In the genomic region with DNA sequence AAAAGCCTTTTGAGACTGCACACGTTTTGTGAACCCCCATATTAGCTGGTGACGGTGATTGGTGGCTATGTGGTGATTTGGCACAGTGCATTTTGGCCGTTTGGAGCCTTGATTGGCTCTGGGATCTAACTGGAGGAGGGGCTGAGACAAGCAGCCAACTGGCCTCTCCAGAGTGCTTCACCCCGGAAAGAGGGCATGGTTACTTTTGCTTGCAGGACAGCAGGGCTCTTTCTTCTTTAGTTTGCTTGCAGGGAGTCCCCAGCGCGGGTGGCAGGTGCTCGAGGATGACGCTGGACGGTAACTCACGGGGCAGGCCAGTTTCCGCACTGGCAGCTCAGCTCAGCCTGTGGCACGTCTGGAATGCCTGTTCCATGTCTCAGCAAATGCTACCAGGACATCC, we compare ENCODE assay signal across 8 mouse cellular contexts. TPM values are rescaled to one million over a fixed set of nuclear protein-coding genes. Genes with fewer than 3 reads are reported as not detected.
DNase-seq lines count a peak whose midpoint lies in the region; ATAC-seq and TF ChIP-seq lines count a peak whose summit lies in the region.

No protein-coding gene starts in this region.

- H3K36me3 ChIP-seq in hindbrain, embryonic 14.5 days (replicated peaks; ENCODE audit: control insufficient read depth, insufficient read depth), result no peaks in the 10 kb centered on the region
- no peaks in the 10 kb centered on the region for H3K36me3 ChIP-seq in lung, embryonic 14.5 days (ENCODE audit: insufficient read depth)

- H3K4me2 ChIP-seq in hindbrain, embryonic 14.5 days (replicated peaks), result 0 out of 2 replicates have a peak overlapping the region, but pooled peaks have one; percentile 5
- no peak overlapping the region; the same call in 1 of the 2 replicates for H3K4me2 ChIP-seq in lung, embryonic 14.5 days

- peak overlapping the region; percentile 24; the same call in 1 of the 2 replicates for H3K9ac ChIP-seq in hindbrain, embryonic 14.5 days
- H3K9ac ChIP-seq in lung, embryonic 14.5 days, result no peak overlapping the region

- WGBS in hindbrain, embryonic 14.5 days, result 19% methylated on average over 12 of the region's 12 CpGs
- WGBS in lung, embryonic 14.5 days, result 38% methylated on average over 12 of the region's 12 CpGs

- no peak for TF ChIP-seq CTCF in lung, embryonic 14.5 days (IDR thresholded peaks at IDR 0.05; ENCODE audit: low read depth)

- no peak for ATAC-seq in hindbrain, embryonic 14.5 days (ENCODE audit: low FRiP score)
- no peak for ATAC-seq in lung, embryonic 14.5 days (ENCODE audit: insufficient read depth)

- DNase-seq in 3T3-L1 (ENCODE audit: low read depth, low spot score) (peak; percentile 38), A20 (ENCODE audit: low read depth, low spot score) (peak; percentile 93)
- DNase-seq in hindbrain, embryonic 14.5 days (ENCODE audit: low spot score), result no peak
- DNase-seq in lung, embryonic 14.5 days, result peak; percentile 39
- no peak for DNase-seq in spleen, postnatal 4 days (ENCODE audit: low spot score in 2 of 2)
- DNase-seq in c-Kit-positive CD71-positive TER-119-positive erythroid progenitor cells, embryonic 14.5 days (ENCODE audit: low spot score), result no peak
- DNase-seq in left cerebral cortex, postnatal 10 days (ENCODE audit: extremely low spot score in 1 of 2, low spot score in 2 of 2), result no peak
- no peak for DNase-seq in right cerebral cortex, adult 2 months (ENCODE audit: low spot score in 2 of 2)

- no peak overlapping the region for H3K4me3 ChIP-seq in hindbrain, embryonic 14.5 days (replicated peaks; ENCODE audit: low read length)
- no peak overlapping the region for H3K4me3 ChIP-seq in lung, embryonic 14.5 days (ENCODE audit: low read depth, low read length)

- H3K9me3 ChIP-seq in hindbrain, embryonic 14.5 days (ENCODE audit: control insufficient read depth, low read length), result no peaks in the 10 kb centered on the region
- no peaks in the 10 kb centered on the region for H3K9me3 ChIP-seq in lung, embryonic 14.5 days (ENCODE audit: low read depth, low read length)

- intact Hi-C loops in left cerebral cortex, postnatal 10 days (cut with DNase I), result no loop called here

- no peaks in the 10 kb centered on the region for H3K27me3 ChIP-seq in hindbrain, embryonic 14.5 days (ENCODE audit: control insufficient read depth, insufficient read depth, low read length)
- 0 out of 2 replicates have a peak, but pooled peaks cover 10% of the 10 kb centered on the region for H3K27me3 ChIP-seq in lung, embryonic 14.5 days (ENCODE audit: insufficient read depth, low read length)

- peaks cover 36% of the 10 kb centered on the region for H3K4me1 ChIP-seq in hindbrain, embryonic 14.5 days (replicated peaks; ENCODE audit: control insufficient read depth, insufficient read depth, low read length)
- peaks cover 37% of the 10 kb centered on the region for H3K4me1 ChIP-seq in lung, embryonic 14.5 days (ENCODE audit: insufficient read depth)

- 0 out of 2 replicates have a peak overlapping the region, but pooled peaks have one; percentile 55 for H3K27ac ChIP-seq in hindbrain, embryonic 14.5 days
- H3K27ac ChIP-seq in lung, embryonic 14.5 days (ENCODE audit: low read depth), result peak overlapping the region; percentile 83

RNA-seq across cellular contexts. Expression of gene Cbx4, which starts 41.1 kb away (rescaled TPM):
- polyA plus RNA-seq in hindbrain, embryonic 14.5 days (2014; fragmentation: Nextera tagmentation; extraction: Ambion mirVana), result 16.8 and 20.2 TPM in 2 replicates
- 13.1 and 13.8 TPM in 2 replicates for polyA plus RNA-seq in lung, embryonic 14.5 days (2014; fragmentation: Nextera tagmentation; extraction: Ambion mirVana)
- total RNA-seq in left cerebral cortex, postnatal 10 days (2021), result 10 to 100 TPM; 54.4 to 56.9 TPM

Comparison
In these comparisons a context has a peak if more than half of its experiments do, and no peak if none do; other contexts are left out.
1. DNase-seq: peak in 3T3-L1 (single experiment), A20 (single experiment) and lung, embryonic 14.5 days (single experiment); none in hindbrain, embryonic 14.5 days (single experiment), spleen, postnatal 4 days (0 of 2), c-Kit-positive CD71-positive TER-119-positive erythroid progenitor cells, embryonic 14.5 days (single experiment), left cerebral cortex, postnatal 10 days (0 of 2) and right cerebral cortex, adult 2 months (0 of 2).